Mouse (Mus musculus): ENCODE data around the gene Arhgap22. TPM values are rescaled to one million over a fixed set of nuclear protein-coding genes. Genes with fewer than 3 reads are reported as not detected.

Arhgap22 gene
- polyA plus RNA-seq, 1 experiment from 2014 or later = 6.7 TPM

GRCm38 (mm10) chr14:33280921-33281320 lies 67.1 kb downstream of the Arhgap22 start:
- no peak for TF ChIP-seq CTCF (IDR thresholded peaks at IDR 0.05; ENCODE audit: low read depth)
- H3K27me3 ChIP-seq (ENCODE audit: insufficient read depth, low read length) = no peaks in the 10 kb centered on the region
- H3K4me2 ChIP-seq = no peak overlapping the region
- no peak overlapping the region for H3K4me3 ChIP-seq (ENCODE audit: low read depth, low read length)
- no peaks in the 10 kb centered on the region for H3K36me3 ChIP-seq (ENCODE audit: insufficient read depth)
- no peak overlapping the region for H3K27ac ChIP-seq (ENCODE audit: low read depth)
- H3K9ac ChIP-seq = no peak overlapping the region
- no peak for ATAC-seq (ENCODE audit: insufficient read depth)
- no peaks in the 10 kb centered on the region for H3K9me3 ChIP-seq (ENCODE audit: low read depth, low read length)
- no peaks in the 10 kb centered on the region for H3K4me1 ChIP-seq (ENCODE audit: insufficient read depth)
- DNase-seq = no peak
- WGBS = 76% methylated on average over 2 of the region's 2 CpGs

GRCm38 (mm10) chr14:33282447-33282846 lies 68.6 kb downstream of the Arhgap22 start:
- H3K9me3 ChIP-seq (ENCODE audit: low read depth, low read length) = no peaks in the 10 kb centered on the region

DNA sequence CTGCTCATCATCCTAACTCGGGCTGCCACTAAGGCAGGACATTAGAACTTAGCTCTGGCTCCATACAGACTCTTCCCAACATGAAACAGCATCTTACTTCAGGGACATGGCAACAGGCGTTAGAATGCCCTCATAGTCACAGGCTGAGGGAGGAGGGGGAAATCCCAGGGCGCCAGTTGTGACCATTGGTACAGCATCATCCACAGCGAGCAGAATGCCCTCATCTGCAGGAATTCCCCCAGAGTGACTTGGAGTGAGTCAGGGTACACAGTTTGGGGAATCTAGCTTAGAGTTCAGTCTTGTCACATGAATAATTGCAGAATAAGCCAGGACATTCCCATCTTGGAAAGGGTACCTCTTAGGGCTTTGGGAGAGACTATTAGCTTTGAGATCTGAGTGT lies 74.1 kb downstream of the Arhgap22 start:
- H3K27me3 ChIP-seq (ENCODE audit: insufficient read depth, low read length) = no peaks in the 10 kb centered on the region
- no peak for DNase-seq
- no peak overlapping the region for H3K27ac ChIP-seq (ENCODE audit: low read depth)
- H3K36me3 ChIP-seq (ENCODE audit: insufficient read depth) = no peaks in the 10 kb centered on the region
- H3K9me3 ChIP-seq (ENCODE audit: low read depth, low read length) = no peaks in the 10 kb centered on the region
- H3K4me2 ChIP-seq = no peak overlapping the region
- no peak for ATAC-seq (ENCODE audit: insufficient read depth)
- H3K9ac ChIP-seq = no peak overlapping the region
- WGBS = 76% methylated on average over 4 of the region's 4 CpGs
- no peaks in the 10 kb centered on the region for H3K4me1 ChIP-seq (ENCODE audit: insufficient read depth)
- no peak for TF ChIP-seq CTCF (IDR thresholded peaks at IDR 0.05; ENCODE audit: low read depth)
- no peak overlapping the region for H3K4me3 ChIP-seq (ENCODE audit: low read depth, low read length)

More at GRCm38 (mm10) chr14:33282447-33282846, 68.6 kb downstream of the Arhgap22 start:
- no peak overlapping the region for H3K9ac ChIP-seq
- H3K27ac ChIP-seq (ENCODE audit: low read depth) = no peak overlapping the region
- WGBS = 87% methylated on average over 4 of the region's 4 CpGs
- H3K36me3 ChIP-seq (ENCODE audit: insufficient read depth) = no peaks in the 10 kb centered on the region
- TF ChIP-seq CTCF (IDR thresholded peaks at IDR 0.05; ENCODE audit: low read depth) = no peak
- no peak overlapping the region for H3K4me3 ChIP-seq (ENCODE audit: low read depth, low read length)
- no peaks in the 10 kb centered on the region for H3K27me3 ChIP-seq (ENCODE audit: insufficient read depth, low read length)
- DNase-seq (no peak), ATAC-seq (ENCODE audit: insufficient read depth) (no peak)
- H3K4me2 ChIP-seq = no peak overlapping the region
- H3K4me1 ChIP-seq (ENCODE audit: insufficient read depth) = no peaks in the 10 kb centered on the region

DNA sequence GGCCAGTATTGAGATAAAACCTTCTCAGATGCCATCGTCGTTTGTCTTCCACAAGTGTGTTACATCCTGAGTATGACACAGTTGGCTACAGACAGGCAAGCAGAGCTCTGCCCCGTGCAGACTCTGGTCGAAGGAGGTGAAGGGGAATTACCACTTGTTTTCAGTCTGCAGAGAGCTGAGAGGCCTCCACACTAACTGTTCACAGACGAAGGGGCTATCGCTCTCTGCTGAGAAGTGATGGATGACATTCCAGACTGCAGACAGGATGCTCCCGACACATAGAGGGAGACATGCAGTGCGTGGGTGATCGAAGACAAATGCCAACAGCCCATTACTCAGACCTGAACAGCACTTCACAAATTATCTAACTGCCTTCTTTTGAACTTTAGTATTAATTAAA lies 76.2 kb downstream of the Arhgap22 start:
- Histone ChIP-seq H3K9ac (no peak overlapping the region), H3K27ac (ENCODE audit: low read depth) (no peak overlapping the region), H3K36me3 (ENCODE audit: insufficient read depth) (no peaks in the 10 kb centered on the region), H3K4me1 (ENCODE audit: insufficient read depth) (no peaks in the 10 kb centered on the region), H3K4me2 (no peak overlapping the region), H3K27me3 (ENCODE audit: insufficient read depth, low read length) (no peaks in the 10 kb centered on the region), H3K9me3 (ENCODE audit: low read depth, low read length) (no peaks in the 10 kb centered on the region), H3K4me3 (ENCODE audit: low read depth, low read length) (no peak overlapping the region)
- DNase-seq = peak; percentile 67
- ATAC-seq (ENCODE audit: insufficient read depth) = peak; percentile 83
- no peak for TF ChIP-seq CTCF (IDR thresholded peaks at IDR 0.05; ENCODE audit: low read depth)
- WGBS = 5% methylated on average over 9 of the region's 9 CpGs

DNA sequence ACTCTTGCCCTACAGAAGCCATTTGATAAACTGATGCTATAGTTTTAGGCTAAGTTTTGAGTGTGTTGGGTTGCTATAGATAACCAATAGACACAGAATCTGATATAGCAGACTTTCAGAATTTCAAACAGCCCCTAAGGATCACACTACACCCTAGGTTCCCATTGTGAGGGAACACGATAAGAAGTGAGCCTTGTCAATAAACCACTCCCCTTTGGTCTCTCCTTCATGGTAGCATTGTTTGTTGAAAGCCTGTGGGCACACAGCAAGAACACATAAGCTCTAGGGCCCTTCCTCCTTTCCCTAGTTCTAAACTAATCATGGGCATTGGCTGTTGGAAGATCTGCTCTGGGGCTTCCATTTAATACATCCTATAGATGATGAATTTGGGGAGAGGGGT lies 80.7 kb downstream of the Arhgap22 start:
- Histone ChIP-seq H3K9me3 (ENCODE audit: low read depth, low read length) (no peaks in the 10 kb centered on the region), H3K4me1 (ENCODE audit: insufficient read depth) (no peaks in the 10 kb centered on the region), H3K27me3 (ENCODE audit: insufficient read depth, low read length) (no peaks in the 10 kb centered on the region), H3K36me3 (ENCODE audit: insufficient read depth) (no peaks in the 10 kb centered on the region), H3K4me3 (ENCODE audit: low read depth, low read length) (no peak overlapping the region), H3K4me2 (no peak overlapping the region), H3K27ac (ENCODE audit: low read depth) (no peak overlapping the region), H3K9ac (no peak overlapping the region)
- ATAC-seq (ENCODE audit: insufficient read depth) (no peak), DNase-seq (no peak)
- 43% methylated on average over 1 of the region's 1 CpGs for WGBS
- no peak for TF ChIP-seq CTCF (IDR thresholded peaks at IDR 0.05; ENCODE audit: low read depth)

DNA sequence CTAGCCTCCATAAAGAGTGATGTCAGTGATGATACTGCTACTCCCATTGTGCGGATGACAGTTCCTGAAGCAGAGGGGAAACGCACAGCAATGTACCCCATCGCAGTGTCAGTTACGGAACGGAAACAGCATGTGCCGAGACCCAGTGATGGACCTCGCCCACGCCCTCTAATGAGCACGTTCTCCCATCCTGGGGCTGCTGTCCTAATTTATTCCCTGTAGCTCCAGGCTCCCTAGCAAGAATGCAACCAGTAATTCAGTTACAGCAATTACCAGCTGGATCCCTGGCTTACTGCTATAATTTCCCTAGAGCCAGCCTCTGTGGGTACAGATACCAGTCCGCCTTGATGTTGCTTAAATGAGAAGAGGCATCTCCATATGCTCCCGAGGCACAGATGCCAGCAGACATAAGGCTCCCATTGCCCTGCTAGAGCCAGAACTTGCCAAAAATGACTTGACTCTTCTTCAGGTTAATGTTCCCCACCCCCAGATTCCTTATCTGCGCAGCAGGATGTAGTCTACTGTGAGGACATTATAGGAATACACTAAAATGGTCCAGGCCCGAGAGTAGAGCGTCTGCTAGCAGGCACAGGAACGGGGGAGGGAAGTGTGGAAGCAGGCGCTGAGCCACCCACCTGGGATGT lies 83.0 kb downstream of the Arhgap22 start:
- H3K27me3 ChIP-seq (ENCODE audit: insufficient read depth, low read length) = no peaks in the 10 kb centered on the region
- no peak overlapping the region for H3K27ac ChIP-seq (ENCODE audit: low read depth)
- ATAC-seq (ENCODE audit: insufficient read depth) = no peak
- H3K4me2 ChIP-seq = no peak overlapping the region
- TF ChIP-seq CTCF (IDR thresholded peaks at IDR 0.05; ENCODE audit: low read depth) = no peak
- no peaks in the 10 kb centered on the region for H3K9me3 ChIP-seq (ENCODE audit: low read depth, low read length)
- H3K4me3 ChIP-seq (ENCODE audit: low read depth, low read length) = no peak overlapping the region
- H3K4me1 ChIP-seq (ENCODE audit: insufficient read depth) = no peaks in the 10 kb centered on the region
- H3K36me3 ChIP-seq (ENCODE audit: insufficient read depth) = no peaks in the 10 kb centered on the region
- WGBS = 84% methylated on average over 16 of the region's 16 CpGs
- DNase-seq = no peak
- no peak overlapping the region for H3K9ac ChIP-seq

GRCm38 (mm10) chr14:33300591-33300990 lies 86.8 kb downstream of the Arhgap22 start:
- DNase-seq (no peak), ATAC-seq (ENCODE audit: insufficient read depth) (no peak)
- Histone ChIP-seq H3K4me2 (no peak overlapping the region), H3K9me3 (ENCODE audit: low read depth, low read length) (no peaks in the 10 kb centered on the region), H3K36me3 (ENCODE audit: insufficient read depth) (no peaks in the 10 kb centered on the region), H3K9ac (no peak overlapping the region), H3K27ac (ENCODE audit: low read depth) (no peak overlapping the region), H3K4me1 (ENCODE audit: insufficient read depth) (no peaks in the 10 kb centered on the region), H3K27me3 (ENCODE audit: insufficient read depth, low read length) (no peaks in the 10 kb centered on the region), H3K4me3 (ENCODE audit: low read depth, low read length) (no peak overlapping the region)
- 63% methylated on average over 2 of the region's 2 CpGs for WGBS
- no peak for TF ChIP-seq CTCF (IDR thresholded peaks at IDR 0.05; ENCODE audit: low read depth)
